Mouse (Mus musculus) hindbrain, embryonic 14.5 days (tissue): Measurements from ENCODE around the gene Hs1bp3. TPM values are rescaled to one million over a fixed set of nuclear protein-coding genes. Genes with fewer than 3 reads are reported as not detected.
A peak's percentile ranks its signal among the peaks of the same experiment; 100 is the strongest.

Source experiments
- ATAC-seq: fragments of 200-750 bp; cut with Nextera tagmentation; 2 replicates; pipeline ENCODE4 v1.8.0; 2017; ENCODE audit warnings: moderate number of reproducible peaks, mild to moderate bottlenecking, moderate TSS enrichment, moderate library complexity; ENCODE audit not compliant: low FRiP score
- DNase-seq: peaks from one replicate; pipeline ENCODE4 v3.0.0-alpha.2; 2015; ENCODE audit warnings: low spot score
- H3K27ac ChIP-seq: fragments of 300-500 bp; sonication (generic); 2 replicates; pipeline ENCODE4 v1.5.1; 2014; ENCODE audit warnings: mild to moderate bottlenecking, moderate library complexity
- H3K27me3 ChIP-seq: fragments of 300-500 bp; sonication (generic); 2 replicates; pipeline ENCODE4 v1.6.1; 2014; ENCODE audit warnings: mild to moderate bottlenecking, low read length, mixed read lengths; ENCODE audit not compliant: control insufficient read depth, insufficient read depth
- H3K36me3 ChIP-seq: fragments of 300-500 bp; sonication (generic); replicated peaks from 2 replicates; pipeline ENCODE4 v1.6.1; 2014; ENCODE audit not compliant: control insufficient read depth, insufficient read depth
- H3K4me1 ChIP-seq: fragments of 300-500 bp; sonication (generic); replicated peaks from 2 replicates; pipeline ENCODE4 v1.6.1; 2014; ENCODE audit warnings: antibody characterized with exemption, low read length, mixed read lengths; ENCODE audit not compliant: control insufficient read depth, insufficient read depth
- H3K4me2 ChIP-seq: fragments of 300-500 bp; sonication (generic); replicated peaks from 2 replicates; pipeline ENCODE4 v1.6.1; 2014; ENCODE audit warnings: mild to moderate bottlenecking, moderate library complexity
- H3K4me3 ChIP-seq: fragments of 300-500 bp; sonication (generic); replicated peaks from 2 replicates; pipeline ENCODE4 v1.5.1; 2014; ENCODE audit warnings: mild to moderate bottlenecking, low read length
- H3K9ac ChIP-seq: fragments of 300-500 bp; sonication (generic); 2 replicates; pipeline ENCODE4 v1.6.1; 2014
- H3K9me3 ChIP-seq: fragments of 300-500 bp; sonication (generic); 2 replicates; pipeline ENCODE4 v1.6.1; 2016; ENCODE audit warnings: low read length; ENCODE audit not compliant: control insufficient read depth
- WGBS: fragments of 180-500 bp; shearing (Covaris S2); extraction: QIAGEN DNeasy Blood & Tissue Kit; methylation state at CpG from one replicate; pipeline ENCODE4 v1.1.7; 2014; 5-methylcytosine and 5-hydroxymethylcytosine counted together
- polyA plus RNA-seq: library from polyadenylated mRNA; unstranded; fragments of >200 nt; fragmentation: Nextera tagmentation; extraction: Ambion mirVana; gene quantifications from 2 replicates; pipeline ENCODE4 v1.2.1, GENCODE M21; 2014

Gene Hs1bp3
- polyA plus RNA-seq, 1 experiment from 2014 or later: 6.2 TPM

DNA sequence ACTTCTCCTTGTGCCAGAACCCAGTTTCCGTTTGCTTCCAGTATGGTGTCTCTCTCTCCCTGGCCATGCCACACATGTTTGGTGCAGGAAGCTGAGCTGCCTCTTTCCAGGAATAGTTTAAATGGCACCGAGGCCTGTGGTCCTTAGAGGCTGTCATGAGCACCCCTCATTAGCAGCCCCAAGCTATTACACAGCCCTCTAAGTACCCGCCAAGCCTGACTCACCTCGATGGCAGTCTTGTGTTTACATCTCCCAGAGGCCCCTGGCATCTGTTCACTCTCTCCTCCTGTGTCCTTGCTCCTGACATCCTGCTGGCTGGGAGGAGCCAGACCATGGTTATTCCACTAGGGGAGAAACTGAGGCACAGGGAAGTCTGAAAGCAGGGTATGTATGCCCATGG lies 25.3 kb downstream of the Hs1bp3 start:
- DNase-seq: no peak
- Histone ChIP-seq H3K4me2 (no peak overlapping the region), H3K4me3 (no peak overlapping the region), H3K36me3 (peaks cover 42% of the 10 kb centered on the region; the same call in 1 of the 2 replicates), H3K9ac (0 out of 2 replicates have a peak overlapping the region, but pooled peaks have one; percentile 35), H3K4me1 (peaks cover 15% of the 10 kb centered on the region; the same call in 1 of the 2 replicates), H3K9me3 (no peaks in the 10 kb centered on the region), H3K27me3 (no peaks in the 10 kb centered on the region), H3K27ac (no peak overlapping the region)
- 67% methylated on average over 4 of the region's 4 CpGs for WGBS
- ATAC-seq: no peak

GRCm38 (mm10) chr12:8338918-8339317 lies 25.7 kb downstream of the Hs1bp3 start:
- Histone ChIP-seq H3K27ac (no peak overlapping the region), H3K4me1 (peaks cover 15% of the 10 kb centered on the region; the same call in 1 of the 2 replicates), H3K36me3 (peaks cover 42% of the 10 kb centered on the region; the same call in 1 of the 2 replicates), H3K4me2 (no peak overlapping the region), H3K4me3 (no peak overlapping the region), H3K9me3 (no peaks in the 10 kb centered on the region), H3K9ac (0 out of 2 replicates have a peak overlapping the region, but pooled peaks have one; percentile 35), H3K27me3 (no peaks in the 10 kb centered on the region)
- ATAC-seq: peak; percentile 12; the same call in 1 of the 2 replicates
- WGBS: 48% methylated on average over 8 of the region's 8 CpGs
- DNase-seq: no peak

- peaks cover 42% of the 10 kb centered on the region; the same call in 1 of the 2 replicates for H3K36me3 ChIP-seq
- WGBS: 19% methylated on average over 13 of the region's 13 CpGs
- DNase-seq (no peak), ATAC-seq (no peak)
- H3K27ac ChIP-seq: no peak overlapping the region
- H3K4me3 ChIP-seq: no peak overlapping the region
- H3K9me3 ChIP-seq: no peaks in the 10 kb centered on the region
- no peaks in the 10 kb centered on the region for H3K27me3 ChIP-seq
- peaks cover 15% of the 10 kb centered on the region; the same call in 1 of the 2 replicates for H3K4me1 ChIP-seq
- no peak overlapping the region for H3K4me2 ChIP-seq
- 0 out of 2 replicates have a peak overlapping the region, but pooled peaks have one; percentile 8 for H3K9ac ChIP-seq
Observed at GRCm38 (mm10) chr12:8339591-8340319, 26.5 kb downstream of the Hs1bp3 start.

DNA sequence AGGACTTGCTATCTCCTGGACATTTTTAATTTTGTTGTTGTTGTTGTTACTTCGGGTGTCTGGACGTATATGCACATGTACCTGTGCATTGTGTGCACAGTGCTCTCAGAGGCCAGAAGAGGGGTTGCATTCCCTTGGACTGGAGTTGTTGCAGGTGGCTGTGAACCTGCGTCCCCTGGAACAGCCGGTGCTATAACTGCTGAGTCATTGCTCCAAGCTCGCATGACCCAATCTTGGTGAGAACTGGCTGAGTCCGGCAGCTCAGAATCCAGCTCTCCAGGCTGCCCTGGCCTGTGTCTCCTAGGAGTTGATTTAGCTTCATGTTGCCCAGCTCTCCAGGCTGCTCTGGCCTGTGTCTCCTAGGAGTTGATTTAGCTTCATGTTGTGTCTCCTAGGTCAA lies 27.8 kb downstream of the Hs1bp3 start:
- no peaks in the 10 kb centered on the region for H3K9me3 ChIP-seq
- H3K27ac ChIP-seq: no peak overlapping the region
- no peak overlapping the region for H3K4me2 ChIP-seq
- ATAC-seq: no peak
- no peak overlapping the region for H3K9ac ChIP-seq
- no peaks in the 10 kb centered on the region for H3K27me3 ChIP-seq
- H3K36me3 ChIP-seq: peaks cover 35% of the 10 kb centered on the region; the same call in 1 of the 2 replicates
- no peak overlapping the region for H3K4me3 ChIP-seq
- 88% methylated on average over 6 of the region's 6 CpGs for WGBS
- DNase-seq: no peak
- peaks cover 15% of the 10 kb centered on the region; the same call in 1 of the 2 replicates for H3K4me1 ChIP-seq

GRCm38 (mm10) chr12:8343381-8343780 lies 30.1 kb downstream of the Hs1bp3 start:
- no peak overlapping the region for H3K4me2 ChIP-seq
- no peaks in the 10 kb centered on the region for H3K9me3 ChIP-seq
- no peaks in the 10 kb centered on the region for H3K27me3 ChIP-seq
- no peak overlapping the region for H3K27ac ChIP-seq
- WGBS: 96% methylated on average over 3 of the region's 3 CpGs
- ATAC-seq (no peak), DNase-seq (no peak)
- H3K4me3 ChIP-seq: no peak overlapping the region
- H3K4me1 ChIP-seq: peaks cover 19% of the 10 kb centered on the region; the same call in 1 of the 2 replicates
- H3K36me3 ChIP-seq: peaks cover 17% of the 10 kb centered on the region; the same call in 1 of the 2 replicates
- H3K9ac ChIP-seq: no peak overlapping the region

- no peak overlapping the region for H3K27ac ChIP-seq
- DNase-seq: no peak
- no peak overlapping the region for H3K4me2 ChIP-seq
- H3K4me3 ChIP-seq: no peak overlapping the region
- 0 out of 2 replicates have a peak, but pooled peaks cover 9% of the 10 kb centered on the region for H3K4me1 ChIP-seq
- no peaks in the 10 kb centered on the region for H3K9me3 ChIP-seq
- no peaks in the 10 kb centered on the region for H3K27me3 ChIP-seq
- WGBS: 76% methylated on average over 9 of the region's 9 CpGs
- no peak overlapping the region for H3K9ac ChIP-seq
- no peak for ATAC-seq
- peaks cover 12% of the 10 kb centered on the region; the same call in 1 of the 2 replicates for H3K36me3 ChIP-seq
Observed at GRCm38 (mm10) chr12:8344897-8345296, 31.7 kb downstream of the Hs1bp3 start.

- Histone ChIP-seq H3K4me2 (no peak overlapping the region), H3K4me1 (0 out of 2 replicates have a peak, but pooled peaks cover 4% of the 10 kb centered on the region), H3K36me3 (peaks cover 12% of the 10 kb centered on the region; the same call in 1 of the 2 replicates), H3K9me3 (no peaks in the 10 kb centered on the region), H3K27me3 (no peaks in the 10 kb centered on the region), H3K4me3 (no peak overlapping the region), H3K9ac (no peak overlapping the region), H3K27ac (no peak overlapping the region)
- 94% methylated on average over 5 of the region's 5 CpGs for WGBS
- ATAC-seq (no peak), DNase-seq (no peak)
Observed at GRCm38 (mm10) chr12:8345539-8345938, 32.3 kb downstream of the Hs1bp3 start.

DNA sequence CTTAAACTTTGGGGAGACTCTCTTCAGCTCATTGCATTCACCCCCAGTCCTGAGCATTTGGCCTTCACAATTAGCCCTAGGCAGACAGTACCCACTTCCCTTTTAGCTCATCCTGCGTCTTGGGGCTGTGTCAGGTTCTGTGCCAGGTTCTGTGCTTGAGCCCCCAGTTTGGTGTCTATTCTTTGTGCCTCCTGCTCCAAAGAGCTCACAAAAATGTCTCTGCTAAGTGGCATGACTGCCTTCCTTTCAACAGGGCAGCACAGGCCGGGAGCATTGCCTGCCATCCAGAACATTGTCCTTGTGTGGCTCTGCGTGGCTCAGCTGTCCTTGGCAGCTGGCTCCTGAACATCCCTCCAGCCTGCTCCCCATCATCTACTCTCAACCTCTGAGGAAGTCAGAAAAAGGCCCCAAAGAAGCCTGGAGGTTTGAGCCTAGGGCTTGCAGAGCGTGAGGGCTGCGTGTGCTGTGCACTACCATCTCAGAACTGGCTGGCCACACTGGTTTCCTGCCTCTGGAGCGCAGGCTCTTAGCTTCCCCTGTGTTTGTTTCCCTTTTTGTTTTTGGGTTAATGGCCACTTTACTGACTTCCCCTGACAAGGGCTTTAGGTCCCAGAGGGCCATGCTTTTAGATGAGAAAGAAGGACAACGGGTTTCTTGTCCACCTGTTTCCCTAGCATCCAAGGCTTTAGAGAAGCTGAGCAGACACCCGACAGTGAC lies 34.7 kb downstream of the Hs1bp3 start:
- ATAC-seq (no peak), DNase-seq (no peak)
- H3K9me3 ChIP-seq: no peaks in the 10 kb centered on the region
- no peak overlapping the region for H3K9ac ChIP-seq
- H3K27ac ChIP-seq: no peak overlapping the region
- no peak overlapping the region for H3K4me2 ChIP-seq
- H3K36me3 ChIP-seq: 0 out of 2 replicates have a peak, but pooled peaks cover 1% of the 10 kb centered on the region
- WGBS: 63% methylated on average over 8 of the region's 8 CpGs
- H3K27me3 ChIP-seq: no peaks in the 10 kb centered on the region
- H3K4me1 ChIP-seq: 0 out of 2 replicates have a peak, but pooled peaks cover 4% of the 10 kb centered on the region
- no peak overlapping the region for H3K4me3 ChIP-seq
